Mouse (Mus musculus) neural tube, embryonic 12.5 days (tissue): ENCODE measurements around the gene Arsk. TPM values are rescaled to one million over a fixed set of nuclear protein-coding genes. Genes with fewer than 3 reads are reported as not detected.

Experiments
- ATAC-seq: fragments of 200-750 bp; cut with Nextera tagmentation; 2 replicates; pipeline ENCODE4 v1.8.0; 2017; ENCODE audit warnings: low read depth, mild to moderate bottlenecking, moderate TSS enrichment, moderate library complexity; ENCODE audit not compliant: low FRiP score
- H3K27ac ChIP-seq: fragments of 300-500 bp; sonication (generic); 2 replicates; pipeline ENCODE4 v1.5.1; 2016
- H3K27me3 ChIP-seq: fragments of 300-500 bp; sonication (generic); replicated peaks from 2 replicates; pipeline ENCODE4 v1.6.1; 2016; ENCODE audit warnings: mild to moderate bottlenecking
- H3K36me3 ChIP-seq: fragments of 300-500 bp; sonication (generic); 2 replicates; pipeline ENCODE4 v1.6.1; 2016; ENCODE audit warnings: mild to moderate bottlenecking
- H3K4me1 ChIP-seq: fragments of 300-500 bp; sonication (generic); 2 replicates; pipeline ENCODE4 v1.6.1; 2016
- H3K4me2 ChIP-seq: fragments of 300-500 bp; sonication (generic); replicated peaks from 2 replicates; pipeline ENCODE4 v1.6.1; 2016; ENCODE audit warnings: mild to moderate bottlenecking
- H3K4me3 ChIP-seq: fragments of 300-500 bp; sonication (generic); 2 replicates; pipeline ENCODE4 v1.5.1; 2016
- H3K9ac ChIP-seq: fragments of 300-500 bp; sonication (generic); 2 replicates; pipeline ENCODE4 v1.6.1; 2016; ENCODE audit warnings: mild to moderate bottlenecking
- H3K9me3 ChIP-seq: fragments of 300-500 bp; sonication (generic); 2 replicates; pipeline ENCODE4 v1.6.1; 2016; ENCODE audit warnings: mild to moderate bottlenecking
- WGBS: fragments of 180-500 bp; shearing (Covaris S2); methylation state at CpG from one replicate; pipeline ENCODE4 v1.1.7; 2016; 5-methylcytosine and 5-hydroxymethylcytosine counted together
- polyA plus RNA-seq: library from polyadenylated mRNA; unstranded; fragments of >200 nt; fragmentation: Nextera tagmentation; extraction: Ambion mirVana; gene quantifications from 2 replicates; pipeline ENCODE4 v1.2.1, GENCODE M21; 2016

The Arsk gene
- 4.2 and 5.0 TPM in 2 replicates for polyA plus RNA-seq

- WGBS = under 1% methylated on average over 34 of the region's 34 CpGs
Observed at GRCm38 (mm10) chr13:76098493-76099303, at the start of gene Arsk, which contains the start of gene Ttc37. Gene Arsk (minus strand): TSS chr13:76098660. Gene Ttc37 (plus strand): TSS chr13:76098734.

GRCm38 (mm10) chr13:76141117-76141808 is 42.8 kb upstream of the Arsk start:
- Histone ChIP-seq H3K4me3 (no peak overlapping the region), H3K4me2 (no peak overlapping the region), H3K36me3 (peaks cover 26% of the 10 kb centered on the region), H3K9ac (no peak overlapping the region), H3K27ac (no peak overlapping the region), H3K4me1 (no peaks in the 10 kb centered on the region), H3K27me3 (no peaks in the 10 kb centered on the region), H3K9me3 (no peaks in the 10 kb centered on the region)
- WGBS = 91% methylated on average over 12 of the region's 12 CpGs
- no peak for ATAC-seq

More at GRCm38 (mm10) chr13:76098493-76099303, at the start of gene Arsk, which contains the start of gene Ttc37:
- H3K4me2 ChIP-seq = peak within 1 kb of the TSS; percentile 66
- H3K27me3 ChIP-seq = no peaks in the 10 kb centered on the region
- H3K9ac ChIP-seq = peak within 1 kb of the TSS; percentile 62
- H3K4me1 ChIP-seq = no peaks in the 10 kb centered on the region
- H3K27ac ChIP-seq = no peak within 1 kb of the TSS; the same call in 1 of the 2 replicates
- H3K4me3 ChIP-seq = peak within 1 kb of the TSS; percentile 61
- H3K36me3 ChIP-seq = no peaks in the 10 kb centered on the region
- peak; percentile 96 for ATAC-seq
- no peaks in the 10 kb centered on the region for H3K9me3 ChIP-seq

DNA sequence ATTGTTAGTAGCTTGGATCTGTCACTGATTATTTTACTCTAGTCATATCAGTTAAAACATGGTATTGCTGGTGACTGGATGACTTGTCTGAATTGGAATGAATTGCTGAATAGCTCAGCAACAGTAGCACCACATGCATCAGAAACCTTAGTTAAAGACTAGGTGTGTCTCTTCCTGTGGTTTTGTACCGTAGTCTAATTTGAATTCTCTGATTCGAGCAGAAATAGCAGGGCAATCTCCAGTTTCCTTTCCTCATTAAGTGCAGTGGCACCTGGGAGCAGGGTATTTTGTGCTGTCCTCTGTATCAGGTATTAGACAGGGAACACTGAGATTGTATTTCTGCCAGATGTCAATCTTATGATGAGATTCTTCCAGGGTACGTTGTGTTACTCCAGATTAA is 40.4 kb upstream of the Arsk start:
- ATAC-seq = no peak
- H3K9me3 ChIP-seq = no peaks in the 10 kb centered on the region
- no peak overlapping the region for H3K27ac ChIP-seq
- H3K9ac ChIP-seq = no peak overlapping the region
- H3K4me1 ChIP-seq = no peaks in the 10 kb centered on the region
- H3K36me3 ChIP-seq = peaks cover 38% of the 10 kb centered on the region
- H3K4me2 ChIP-seq = no peak overlapping the region
- WGBS = 93% methylated on average over 3 of the region's 3 CpGs
- H3K4me3 ChIP-seq = no peak overlapping the region
- H3K27me3 ChIP-seq = no peaks in the 10 kb centered on the region

DNA sequence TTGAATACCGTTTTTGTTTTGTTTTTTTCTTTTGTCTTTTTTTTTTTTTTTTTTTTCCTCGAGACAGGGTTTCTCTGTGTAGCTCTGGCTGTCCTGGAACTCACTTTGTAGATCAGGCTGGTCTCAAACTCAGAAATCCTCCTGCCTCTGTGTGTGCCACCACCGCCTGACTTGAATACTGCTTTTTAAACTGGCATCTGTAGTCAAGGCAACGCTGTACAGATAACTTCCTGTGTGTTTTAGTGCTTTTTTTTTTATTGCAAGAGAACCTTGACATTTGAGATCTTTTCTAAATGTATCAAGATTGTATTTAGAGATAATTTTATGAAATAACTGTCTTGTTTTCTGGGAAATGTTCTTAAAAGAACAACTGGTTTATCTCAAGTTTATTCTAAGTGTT is 34.0 kb upstream of the Arsk start:
- peaks cover 50% of the 10 kb centered on the region for H3K36me3 ChIP-seq

GRCm38 (mm10) chr13:76128799-76129198 is 30.3 kb upstream of the Arsk start:
- no peak overlapping the region for H3K4me2 ChIP-seq
- no peaks in the 10 kb centered on the region for H3K4me1 ChIP-seq
- no peak overlapping the region for H3K27ac ChIP-seq
- H3K36me3 ChIP-seq = peaks cover 46% of the 10 kb centered on the region
- no peak overlapping the region for H3K9ac ChIP-seq
- WGBS = 93% methylated on average over 4 of the region's 4 CpGs
- no peaks in the 10 kb centered on the region for H3K27me3 ChIP-seq
- no peak overlapping the region for H3K4me3 ChIP-seq
- no peaks in the 10 kb centered on the region for H3K9me3 ChIP-seq
- ATAC-seq = no peak

More for the DNA sequence above, 34.0 kb upstream of the Arsk start:
- ATAC-seq = no peak
- Histone ChIP-seq H3K9ac (no peak overlapping the region), H3K4me3 (no peak overlapping the region), H3K27me3 (no peaks in the 10 kb centered on the region), H3K27ac (no peak overlapping the region), H3K4me1 (no peaks in the 10 kb centered on the region), H3K9me3 (no peaks in the 10 kb centered on the region), H3K4me2 (no peak overlapping the region)
- 88% methylated on average over 4 of the region's 4 CpGs for WGBS

- no peaks in the 10 kb centered on the region for H3K4me1 ChIP-seq
- H3K4me2 ChIP-seq = no peak overlapping the region
- H3K9ac ChIP-seq = no peak overlapping the region
- 89% methylated on average over 18 of the region's 18 CpGs for WGBS
- no peaks in the 10 kb centered on the region for H3K9me3 ChIP-seq
- peaks cover 23% of the 10 kb centered on the region for H3K36me3 ChIP-seq
- no peak overlapping the region for H3K4me3 ChIP-seq
- no peaks in the 10 kb centered on the region for H3K27me3 ChIP-seq
- no peak for ATAC-seq
- no peak overlapping the region for H3K27ac ChIP-seq
Observed at GRCm38 (mm10) chr13:76109069-76109824, 10.8 kb upstream of the Arsk start.

- Histone ChIP-seq H3K4me3 (no peak overlapping the region), H3K27me3 (no peaks in the 10 kb centered on the region), H3K27ac (no peak overlapping the region), H3K36me3 (no peaks in the 10 kb centered on the region), H3K4me2 (no peak overlapping the region), H3K4me1 (no peaks in the 10 kb centered on the region), H3K9me3 (no peaks in the 10 kb centered on the region), H3K9ac (no peak overlapping the region)
- 92% methylated on average over 2 of the region's 2 CpGs for WGBS
- no peak for ATAC-seq
Observed at GRCm38 (mm10) chr13:76101989-76102388, 3.5 kb upstream of the Arsk start.

DNA sequence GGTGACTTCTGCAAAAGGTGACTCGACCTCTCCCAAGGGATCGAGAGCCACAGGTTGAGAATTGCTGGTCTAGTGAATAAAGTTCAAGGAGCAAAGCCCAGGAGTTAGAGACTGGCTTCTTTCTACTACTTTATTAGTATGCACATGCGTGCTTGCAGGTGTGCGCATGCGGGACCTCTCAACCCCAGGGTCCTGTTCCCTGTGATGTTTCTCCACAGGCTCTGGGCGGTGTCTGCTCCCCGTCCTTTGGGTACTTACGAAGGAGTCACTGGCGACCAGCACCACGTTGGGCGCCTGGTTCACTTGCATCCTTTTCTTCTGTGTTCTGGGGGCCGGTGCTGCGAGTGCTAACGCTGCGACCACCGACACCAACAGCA is 356 bp downstream of the Arsk start:
- Histone ChIP-seq H3K9ac (peak overlapping the region; percentile 57), H3K4me2 (peak overlapping the region; percentile 66), H3K4me3 (peak overlapping the region; percentile 61), H3K27ac (no peak overlapping the region; the same call in 1 of the 2 replicates), H3K4me1 (no peaks in the 10 kb centered on the region), H3K9me3 (no peaks in the 10 kb centered on the region), H3K27me3 (no peaks in the 10 kb centered on the region), H3K36me3 (no peaks in the 10 kb centered on the region)
- 4% methylated on average over 16 of the region's 16 CpGs for WGBS
- ATAC-seq = peak; percentile 87

DNA sequence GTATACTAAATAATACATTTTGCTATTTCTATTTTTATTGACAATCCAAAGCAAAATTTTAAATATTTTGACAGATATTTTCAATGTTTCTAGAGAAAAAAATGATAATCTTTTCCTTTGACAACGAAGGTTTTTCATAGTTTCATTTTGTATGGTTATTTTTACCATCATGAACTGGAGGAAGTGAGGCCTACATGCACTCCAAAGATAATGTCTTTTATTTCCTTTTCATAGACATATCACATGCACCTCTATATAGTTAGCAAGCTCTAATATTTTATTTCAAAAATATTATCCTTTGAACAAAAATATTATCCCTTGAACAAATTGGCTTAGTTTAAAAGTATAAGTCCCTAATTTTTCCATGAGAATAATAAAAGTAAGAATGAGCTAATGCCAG is 24.1 kb downstream of the Arsk start:
- H3K4me2 ChIP-seq = no peak overlapping the region
- no peaks in the 10 kb centered on the region for H3K4me1 ChIP-seq
- no peak overlapping the region for H3K27ac ChIP-seq
- no peaks in the 10 kb centered on the region for H3K36me3 ChIP-seq
- no peak for ATAC-seq
- 74% methylated on average over 1 of the region's 1 CpGs for whole genome bisulfite sequencing
- no peaks in the 10 kb centered on the region for H3K27me3 ChIP-seq
- no peak overlapping the region for H3K9ac ChIP-seq
- no peak overlapping the region for H3K4me3 ChIP-seq
- H3K9me3 ChIP-seq = no peaks in the 10 kb centered on the region

- H3K27ac ChIP-seq = no peak overlapping the region
- H3K27me3 ChIP-seq = no peaks in the 10 kb centered on the region
- 81% methylated on average over 13 of the region's 13 CpGs for WGBS
- ATAC-seq = peak; percentile 63; the same call in 1 of the 2 replicates
- no peak overlapping the region for H3K4me3 ChIP-seq
- H3K9ac ChIP-seq = no peak overlapping the region
- H3K4me1 ChIP-seq = no peaks in the 10 kb centered on the region
- 0 out of 2 replicates have a peak, but pooled peaks cover 9% of the 10 kb centered on the region for H3K36me3 ChIP-seq
- H3K4me2 ChIP-seq = no peak overlapping the region
- no peaks in the 10 kb centered on the region for H3K9me3 ChIP-seq
Observed at GRCm38 (mm10) chr13:76064363-76064945, 34.0 kb downstream of the Arsk start.

DNA sequence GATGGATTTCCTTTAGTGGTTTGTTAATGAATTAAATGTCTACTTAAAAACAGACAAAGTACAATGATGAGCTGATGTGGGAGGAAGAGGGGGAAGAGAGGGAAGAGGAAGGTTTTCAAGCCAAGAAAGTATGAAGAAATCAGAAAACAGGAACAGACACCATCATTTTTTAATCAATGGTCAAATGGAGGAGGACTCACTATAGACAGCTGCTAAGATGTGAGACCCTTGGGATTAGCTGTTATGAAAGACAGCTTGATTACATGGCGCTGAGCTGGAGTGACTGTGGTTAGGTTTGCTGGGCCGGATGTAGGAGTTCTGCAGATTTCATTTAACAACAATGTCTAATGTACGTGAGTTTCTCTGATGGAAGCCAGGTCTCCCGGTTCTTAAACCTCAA is 34.9 kb downstream of the Arsk start:
- 0 out of 2 replicates have a peak, but pooled peaks cover 9% of the 10 kb centered on the region for H3K36me3 ChIP-seq
- no peak overlapping the region for H3K27ac ChIP-seq
- no peak overlapping the region for H3K9ac ChIP-seq
- WGBS = 87% methylated on average over 4 of the region's 4 CpGs
- H3K4me2 ChIP-seq = no peak overlapping the region
- ATAC-seq = no peak
- no peak overlapping the region for H3K4me3 ChIP-seq
- no peaks in the 10 kb centered on the region for H3K4me1 ChIP-seq
- no peaks in the 10 kb centered on the region for H3K27me3 ChIP-seq
- no peaks in the 10 kb centered on the region for H3K9me3 ChIP-seq
